Mouse (Mus musculus): ENCODE measurements around the gene Rcor2. TPM values are rescaled to one million over a fixed set of nuclear protein-coding genes. Genes with fewer than 3 reads are reported as not detected.
A peak's percentile ranks its signal among the peaks of the same experiment; 100 is the strongest.

Gene Rcor2
- polyA plus RNA-seq, 1 experiment from 2014 or later = 36.6 TPM

GRCm38 (mm10) chr19:7280557-7281330 lies 13.6 kb downstream of the Rcor2 start:
- DNase-seq (ENCODE audit: low spot score) (no peak), ATAC-seq (no peak)
- no peak overlapping the region for H3K4me3 ChIP-seq (ENCODE audit: low read depth, low read length)
- no peaks in the 10 kb centered on the region for H3K27me3 ChIP-seq (replicated peaks; ENCODE audit: control insufficient read depth, insufficient read depth, low read length)
- H3K27ac ChIP-seq (ENCODE audit: low read depth, low read length) = 0 out of 2 replicates have a peak overlapping the region, but pooled peaks have one; percentile 23
- H3K36me3 ChIP-seq (ENCODE audit: control insufficient read depth, insufficient read depth, low read length) = peaks cover 97% of the 10 kb centered on the region
- no peaks in the 10 kb centered on the region for H3K9me3 ChIP-seq (replicated peaks; ENCODE audit: control insufficient read depth, low read length)
- H3K9ac ChIP-seq (ENCODE audit: low read length) = no peak overlapping the region
- peaks cover 10% of the 10 kb centered on the region for H3K4me1 ChIP-seq (ENCODE audit: control insufficient read depth, insufficient read depth, low read length)
- 89% methylated on average over 18 of the region's 18 CpGs for WGBS
- H3K4me2 ChIP-seq (ENCODE audit: low read length) = no peak overlapping the region

GRCm38 (mm10) chr19:7286563-7287315 lies 19.6 kb downstream of the Rcor2 start:
- 90% methylated on average over 12 of the region's 12 CpGs for WGBS
- Histone ChIP-seq H3K4me3 (ENCODE audit: low read depth, low read length) (no peak overlapping the region), H3K4me2 (ENCODE audit: low read length) (no peak overlapping the region), H3K9me3 (replicated peaks; ENCODE audit: control insufficient read depth, low read length) (no peaks in the 10 kb centered on the region), H3K27me3 (replicated peaks; ENCODE audit: control insufficient read depth, insufficient read depth, low read length) (no peaks in the 10 kb centered on the region), H3K9ac (ENCODE audit: low read length) (no peak overlapping the region), H3K4me1 (ENCODE audit: control insufficient read depth, insufficient read depth, low read length) (no peaks in the 10 kb centered on the region), H3K36me3 (ENCODE audit: control insufficient read depth, insufficient read depth, low read length) (peaks cover 74% of the 10 kb centered on the region), H3K27ac (ENCODE audit: low read depth, low read length) (no peak overlapping the region)
- no peak for ATAC-seq
- no peak for DNase-seq (ENCODE audit: low spot score)

- Histone ChIP-seq H3K4me1 (ENCODE audit: control insufficient read depth, insufficient read depth, low read length) (peaks cover 4% of the 10 kb centered on the region; the same call in 1 of the 2 replicates), H3K4me2 (ENCODE audit: low read length) (no peak overlapping the region), H3K9ac (ENCODE audit: low read length) (no peak overlapping the region), H3K27me3 (replicated peaks; ENCODE audit: control insufficient read depth, insufficient read depth, low read length) (no peaks in the 10 kb centered on the region), H3K36me3 (ENCODE audit: control insufficient read depth, insufficient read depth, low read length) (peaks cover 58% of the 10 kb centered on the region), H3K9me3 (replicated peaks; ENCODE audit: control insufficient read depth, low read length) (no peaks in the 10 kb centered on the region), H3K4me3 (ENCODE audit: low read depth, low read length) (no peak overlapping the region), H3K27ac (ENCODE audit: low read depth, low read length) (no peak overlapping the region)
- DNase-seq (ENCODE audit: low spot score) (no peak), ATAC-seq (no peak)
- WGBS = 93% methylated on average over 3 of the region's 3 CpGs
These were observed 21.2 kb downstream of the Rcor2 start for GRCm38 (mm10) chr19:7288288-7288687.

GRCm38 (mm10) chr19:7289767-7290166 lies 22.6 kb downstream of the Rcor2 start:
- no peak overlapping the region for H3K4me3 ChIP-seq (ENCODE audit: low read depth, low read length)
- no peaks in the 10 kb centered on the region for H3K27me3 ChIP-seq (replicated peaks; ENCODE audit: control insufficient read depth, insufficient read depth, low read length)
- no peak overlapping the region for H3K9ac ChIP-seq (ENCODE audit: low read length)
- no peaks in the 10 kb centered on the region for H3K9me3 ChIP-seq (replicated peaks; ENCODE audit: control insufficient read depth, low read length)
- no peak overlapping the region for H3K27ac ChIP-seq (ENCODE audit: low read depth, low read length)
- no peak overlapping the region for H3K4me2 ChIP-seq (ENCODE audit: low read length)
- peaks cover 4% of the 10 kb centered on the region; the same call in 1 of the 2 replicates for H3K4me1 ChIP-seq (ENCODE audit: control insufficient read depth, insufficient read depth, low read length)
- 79% methylated on average over 2 of the region's 2 CpGs for WGBS
- ATAC-seq (no peak), DNase-seq (ENCODE audit: low spot score) (no peak)
- H3K36me3 ChIP-seq (ENCODE audit: control insufficient read depth, insufficient read depth, low read length) = peaks cover 43% of the 10 kb centered on the region

GRCm38 (mm10) chr19:7291958-7292709 lies 25.0 kb downstream of the Rcor2 start:
- peaks cover 24% of the 10 kb centered on the region for H3K36me3 ChIP-seq (ENCODE audit: control insufficient read depth, insufficient read depth, low read length)
- no peak overlapping the region for H3K4me3 ChIP-seq (ENCODE audit: low read depth, low read length)
- H3K9ac ChIP-seq (ENCODE audit: low read length) = no peak overlapping the region
- no peak overlapping the region for H3K4me2 ChIP-seq (ENCODE audit: low read length)
- no peak for DNase-seq (ENCODE audit: low spot score)
- H3K27ac ChIP-seq (ENCODE audit: low read depth, low read length) = 0 out of 2 replicates have a peak overlapping the region, but pooled peaks have one; percentile 21
- H3K9me3 ChIP-seq (replicated peaks; ENCODE audit: control insufficient read depth, low read length) = no peaks in the 10 kb centered on the region
- no peak for ATAC-seq
- 76% methylated on average over 7 of the region's 7 CpGs for WGBS
- H3K4me1 ChIP-seq (ENCODE audit: control insufficient read depth, insufficient read depth, low read length) = peaks cover 4% of the 10 kb centered on the region; the same call in 1 of the 2 replicates
- no peaks in the 10 kb centered on the region for H3K27me3 ChIP-seq (replicated peaks; ENCODE audit: control insufficient read depth, insufficient read depth, low read length)

GRCm38 (mm10) chr19:7294098-7294876 lies 27.2 kb downstream of the Rcor2 start:
- H3K9me3 ChIP-seq (replicated peaks; ENCODE audit: control insufficient read depth, low read length) = no peaks in the 10 kb centered on the region
- no peak overlapping the region for H3K4me3 ChIP-seq (ENCODE audit: low read depth, low read length)
- H3K9ac ChIP-seq (ENCODE audit: low read length) = no peak overlapping the region
- H3K36me3 ChIP-seq (ENCODE audit: control insufficient read depth, insufficient read depth, low read length) = peaks cover 13% of the 10 kb centered on the region
- no peak for DNase-seq (ENCODE audit: low spot score)
- no peak overlapping the region for H3K4me2 ChIP-seq (ENCODE audit: low read length)
- H3K27ac ChIP-seq (ENCODE audit: low read depth, low read length) = no peak overlapping the region
- peaks cover 4% of the 10 kb centered on the region; the same call in 1 of the 2 replicates for H3K4me1 ChIP-seq (ENCODE audit: control insufficient read depth, insufficient read depth, low read length)
- H3K27me3 ChIP-seq (replicated peaks; ENCODE audit: control insufficient read depth, insufficient read depth, low read length) = no peaks in the 10 kb centered on the region
- ATAC-seq = no peak
- 76% methylated on average over 8 of the region's 8 CpGs for WGBS

GRCm38 (mm10) chr19:7295071-7295658 lies 28.0 kb downstream of the Rcor2 start:
- no peak for DNase-seq (ENCODE audit: low spot score)
- Histone ChIP-seq H3K4me2 (ENCODE audit: low read length) (no peak overlapping the region), H3K9ac (ENCODE audit: low read length) (no peak overlapping the region), H3K4me1 (ENCODE audit: control insufficient read depth, insufficient read depth, low read length) (peaks cover 4% of the 10 kb centered on the region; the same call in 1 of the 2 replicates), H3K4me3 (ENCODE audit: low read depth, low read length) (no peak overlapping the region), H3K36me3 (ENCODE audit: control insufficient read depth, insufficient read depth, low read length) (peaks cover 6% of the 10 kb centered on the region), H3K9me3 (replicated peaks; ENCODE audit: control insufficient read depth, low read length) (no peaks in the 10 kb centered on the region), H3K27ac (ENCODE audit: low read depth, low read length) (no peak overlapping the region), H3K27me3 (replicated peaks; ENCODE audit: control insufficient read depth, insufficient read depth, low read length) (no peaks in the 10 kb centered on the region)
- no peak for ATAC-seq
- 84% methylated on average over 15 of the region's 15 CpGs for WGBS

- Histone ChIP-seq H3K27me3 (replicated peaks; ENCODE audit: control insufficient read depth, insufficient read depth, low read length) (no peaks in the 10 kb centered on the region), H3K4me1 (ENCODE audit: control insufficient read depth, insufficient read depth, low read length) (peaks cover 4% of the 10 kb centered on the region; the same call in 1 of the 2 replicates), H3K9ac (ENCODE audit: low read length) (no peak overlapping the region), H3K36me3 (ENCODE audit: control insufficient read depth, insufficient read depth, low read length) (0 out of 2 replicates have a peak, but pooled peaks cover 2% of the 10 kb centered on the region), H3K4me3 (ENCODE audit: low read depth, low read length) (no peak overlapping the region), H3K9me3 (replicated peaks; ENCODE audit: control insufficient read depth, low read length) (no peaks in the 10 kb centered on the region), H3K4me2 (ENCODE audit: low read length) (no peak overlapping the region), H3K27ac (ENCODE audit: low read depth, low read length) (no peak overlapping the region)
- DNase-seq (ENCODE audit: low spot score) (no peak), ATAC-seq (no peak)
- 94% methylated on average over 4 of the region's 4 CpGs for WGBS
These were observed 28.8 kb downstream of the Rcor2 start for GRCm38 (mm10) chr19:7295959-7296358.
